Mouse (Mus musculus) limb, embryonic 14.5 days (tissue): ENCODE results near the gene Gm45711. TPM values are rescaled to one million over a fixed set of nuclear protein-coding genes. Genes with fewer than 3 reads are reported as not detected.
"Not testable (repeated sequence)": the region's sequence is repeated elsewhere in the genome, so short reads cannot be mapped to it uniquely, and the experiment has no call there.

ENCODE experiments used
- ATAC-seq: fragments of 200-750 bp; cut with Nextera tagmentation; 2 replicates; pipeline ENCODE4 v1.8.0; 2017; ENCODE audit warnings: low read depth, moderate number of reproducible peaks, moderate TSS enrichment; ENCODE audit not compliant: low FRiP score
- DNase-seq: peaks from one replicate; pipeline ENCODE4 v3.0.0-alpha.2; 2015; ENCODE audit warnings: low spot score
- H3K27ac ChIP-seq: fragments of 300-500 bp; sonication (generic); replicated peaks from 2 replicates; pipeline ENCODE4 v1.5.1; 2014; ENCODE audit warnings: low read depth, mild to moderate bottlenecking, low read length, moderate library complexity, mixed read lengths
- H3K27me3 ChIP-seq: fragments of 300-500 bp; sonication (generic); 2 replicates; pipeline ENCODE4 v1.6.1; 2014; ENCODE audit warnings: low read length, mixed read lengths; ENCODE audit not compliant: control insufficient read depth, insufficient read depth
- H3K36me3 ChIP-seq: fragments of 300-500 bp; sonication (generic); 2 replicates; pipeline ENCODE4 v1.6.1; 2014; ENCODE audit warnings: mild to moderate bottlenecking, low read length, moderate library complexity, mixed read lengths; ENCODE audit not compliant: control insufficient read depth, insufficient read depth
- H3K4me1 ChIP-seq: fragments of 300-500 bp; sonication (generic); 2 replicates; pipeline ENCODE4 v1.6.1; 2014; ENCODE audit warnings: antibody characterized with exemption, low read length, mixed read lengths; ENCODE audit not compliant: control insufficient read depth, insufficient read depth
- H3K4me2 ChIP-seq: fragments of 300-500 bp; sonication (generic); replicated peaks from 2 replicates; pipeline ENCODE4 v1.6.1; 2014; ENCODE audit warnings: low read depth, mild to moderate bottlenecking, low read length, moderate library complexity; ENCODE audit not compliant: severe bottlenecking
- H3K4me3 ChIP-seq: fragments of 300-500 bp; sonication (generic); replicated peaks from 2 replicates; pipeline ENCODE4 v1.5.1; 2014; ENCODE audit warnings: low read length
- H3K9ac ChIP-seq: fragments of 300-500 bp; sonication (generic); 2 replicates; pipeline ENCODE4 v1.6.1; 2014; ENCODE audit warnings: mild to moderate bottlenecking, low read depth, low read length, moderate library complexity; ENCODE audit not compliant: severe bottlenecking
- H3K9me3 ChIP-seq: fragments of 300-500 bp; sonication (generic); 2 replicates; pipeline ENCODE4 v1.6.1; 2016; ENCODE audit warnings: low read length; ENCODE audit not compliant: control insufficient read depth
- POLR2A ChIP-seq: fragments of 200-500 bp; IDR thresholded peaks from 2 replicates; pipeline ENCODE4 v1.8.0; 2012; ENCODE audit warnings: inconsistent platforms, mild to moderate bottlenecking, moderate library complexity, borderline replicate concordance; ENCODE audit not compliant: insufficient read depth, insufficient read length; ENCODE audit errors: extremely low read depth
- WGBS: fragments of 180-500 bp; shearing (Covaris S2); extraction: QIAGEN DNeasy Blood & Tissue Kit; methylation state at CpG from one replicate; pipeline ENCODE4 v1.1.7; 2014; 5-methylcytosine and 5-hydroxymethylcytosine counted together
- polyA plus RNA-seq, 2 experiments: library from polyadenylated mRNA; depleted of rRNA in 1 of 2; stranded (reverse) in 1 of 2; unstranded in 1 of 2; fragments of >200 nt; fragmentation: Nextera tagmentation in 1 of 2; extraction: Ambion mirVana in 1 of 2; gene quantifications; 2 replicates each; pipeline versions ENCODE4 v1.2.1 to v1.2.3; 2012 to 2014

Gm45711 gene
- polyA plus RNA-seq, 2 experiments = not detected

- H3K27ac ChIP-seq = no peak overlapping the region
- TF ChIP-seq POLR2A = no peak
- no peak overlapping the region for H3K4me2 ChIP-seq
- H3K9ac ChIP-seq = no peak overlapping the region
- no peak for DNase-seq
- no peaks in the 10 kb centered on the region for H3K9me3 ChIP-seq
- no peaks in the 10 kb centered on the region for H3K27me3 ChIP-seq
- no peaks in the 10 kb centered on the region for H3K36me3 ChIP-seq
- 90% methylated on average over 1 of the region's 1 CpGs for WGBS
- ATAC-seq = no peak
- peaks cover 3% of the 10 kb centered on the region; the same call in 1 of the 2 replicates for H3K4me1 ChIP-seq
- H3K4me3 ChIP-seq = no peak overlapping the region
Observed at GRCm38 (mm10) chr8:104336806-104337205, 26.9 kb upstream of the Gm45711 start.

DNA sequence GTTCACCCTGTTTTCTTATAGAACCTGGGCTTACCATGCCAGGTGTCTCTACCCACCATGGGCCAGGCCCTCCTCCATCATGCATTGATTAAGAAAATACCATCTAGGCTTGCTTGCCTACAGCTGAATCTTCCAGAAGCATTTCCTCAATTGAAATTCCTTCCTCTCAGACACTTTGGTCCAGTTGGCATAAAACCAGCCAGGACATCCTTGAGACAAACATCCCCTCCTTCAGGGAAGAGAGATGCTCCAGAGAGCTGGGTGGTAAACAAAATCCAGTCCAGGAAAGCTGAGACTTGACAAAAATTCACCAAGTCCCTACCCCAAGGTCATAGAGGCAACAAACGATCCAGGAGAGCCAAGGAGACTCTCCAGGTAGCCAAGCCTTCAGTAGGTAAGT, 24.3 kb upstream of the Gm45711 start:
- no peak overlapping the region for H3K27ac ChIP-seq
- H3K4me3 ChIP-seq = no peak overlapping the region
- H3K9me3 ChIP-seq = no peaks in the 10 kb centered on the region
- H3K4me1 ChIP-seq = no peaks in the 10 kb centered on the region
- no peaks in the 10 kb centered on the region for H3K27me3 ChIP-seq
- no peak overlapping the region for H3K9ac ChIP-seq
- WGBS = 65% methylated on average over 1 of the region's 1 CpGs
- TF ChIP-seq POLR2A = no peak
- H3K4me2 ChIP-seq = no peak overlapping the region
- no peak for DNase-seq
- H3K36me3 ChIP-seq = no peaks in the 10 kb centered on the region
- no peak for ATAC-seq

DNA sequence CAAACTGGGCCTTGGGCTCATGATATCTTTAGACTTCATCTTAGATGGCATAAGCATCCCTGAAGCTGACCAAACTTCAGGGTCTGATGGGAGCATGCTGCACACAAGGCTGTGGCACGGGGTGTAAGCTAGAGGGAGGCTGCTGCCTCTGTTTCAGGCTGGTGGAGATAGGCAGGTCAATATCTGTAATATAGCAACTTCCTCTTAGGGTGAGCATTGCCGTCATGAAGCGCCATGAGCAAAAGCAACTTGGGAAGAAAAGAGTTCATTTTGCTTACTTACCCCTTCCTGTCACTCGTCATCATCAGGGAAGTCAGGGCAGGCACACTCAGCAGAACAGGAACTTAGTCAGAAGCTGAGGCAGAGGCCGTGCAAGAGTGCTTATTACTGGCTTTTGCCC, 23.9 kb upstream of the Gm45711 start:
- no peak overlapping the region for H3K4me3 ChIP-seq
- 66% methylated on average over 5 of the region's 5 CpGs for WGBS

DNA sequence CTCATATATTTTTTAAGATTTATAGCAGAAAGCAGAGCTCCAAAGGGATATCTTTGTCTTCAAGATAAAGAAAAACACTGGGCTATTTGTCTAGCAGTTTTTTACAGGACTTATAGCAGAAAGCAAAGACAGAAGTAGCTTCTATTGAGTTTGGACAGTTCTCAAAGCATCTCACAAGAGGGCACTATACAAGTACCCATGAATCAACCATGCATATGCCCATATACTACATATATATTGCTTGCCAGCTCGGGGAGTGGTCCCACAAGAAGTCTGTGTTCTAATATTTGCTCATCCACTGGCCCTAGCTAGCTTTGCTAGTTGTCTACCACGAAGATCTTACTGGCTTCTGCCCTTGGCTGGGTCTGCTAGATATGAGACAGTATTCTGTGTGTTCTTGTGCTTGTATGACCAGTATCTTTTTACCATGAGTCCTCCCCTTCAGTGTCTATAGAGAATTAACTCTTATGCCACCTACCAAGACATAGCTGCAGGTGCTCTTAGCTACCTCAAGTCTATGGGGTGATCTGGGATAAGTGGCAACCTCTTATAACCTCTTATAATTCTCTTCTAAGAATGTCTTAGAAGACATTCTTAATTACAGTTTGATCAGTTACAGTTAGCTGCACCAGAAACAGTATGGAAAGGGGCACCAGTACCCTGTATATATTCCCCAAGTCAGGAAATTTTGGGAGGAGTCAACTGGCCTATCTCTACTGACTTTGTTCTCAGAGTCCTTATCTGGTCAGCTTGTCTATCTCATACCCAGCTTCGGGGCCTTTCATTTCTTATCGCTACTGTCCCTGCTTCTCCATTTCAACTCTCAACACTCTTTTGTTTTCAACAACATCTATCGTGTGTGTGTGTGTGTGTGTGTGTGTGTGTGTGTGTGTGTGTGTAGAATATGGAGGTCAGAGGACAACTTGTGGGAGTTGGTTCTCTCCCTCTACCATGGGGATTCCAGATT, 23.1 kb upstream of the Gm45711 start:
- Histone ChIP-seq H3K9me3 (no peaks in the 10 kb centered on the region), H3K27me3 (no peaks in the 10 kb centered on the region), H3K9ac (no peak overlapping the region), H3K27ac (no peak overlapping the region), H3K4me2 (no peak overlapping the region), H3K4me1 (no peaks in the 10 kb centered on the region), H3K4me3 (no peak overlapping the region), H3K36me3 (no peaks in the 10 kb centered on the region)
- WGBS = 76% methylated on average over 5 of the region's 5 CpGs
- no peak for TF ChIP-seq POLR2A
- DNase-seq (no peak), ATAC-seq (no peak)

More for the DNA sequence above, 23.9 kb upstream of the Gm45711 start:
- TF ChIP-seq POLR2A = no peak
- H3K9me3 ChIP-seq = no peaks in the 10 kb centered on the region
- no peak overlapping the region for H3K9ac ChIP-seq
- DNase-seq = no peak
- H3K27me3 ChIP-seq = no peaks in the 10 kb centered on the region
- H3K4me1 ChIP-seq = no peaks in the 10 kb centered on the region
- H3K4me2 ChIP-seq = no peak overlapping the region
- ATAC-seq = no peak
- H3K27ac ChIP-seq = no peak overlapping the region
- H3K36me3 ChIP-seq = no peaks in the 10 kb centered on the region

DNA sequence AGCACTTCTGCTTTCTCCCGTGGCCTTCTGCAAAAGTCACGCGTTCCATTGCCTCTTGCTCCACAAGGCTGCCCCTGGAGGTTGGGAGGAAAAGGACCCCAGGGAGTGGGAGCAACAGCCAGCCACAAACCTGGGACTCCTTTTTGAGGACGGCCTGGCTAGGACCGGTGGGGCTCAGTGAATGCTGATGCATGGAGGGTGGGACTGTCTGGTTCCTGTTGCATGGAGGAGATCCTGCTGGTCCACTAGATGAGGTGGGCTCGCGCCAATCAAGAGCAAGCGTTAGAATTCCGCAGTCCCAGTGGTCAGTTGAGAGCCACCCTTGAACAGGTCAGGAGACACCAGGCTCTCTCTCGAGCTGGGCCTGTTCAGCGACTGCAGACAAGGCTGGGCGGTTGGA, 12.0 kb upstream of the Gm45711 start, which contains the start of gene Cmtm2b:
Cmtm2b (plus strand) TSS at position 301 of the 400 bp plus-strand sequence.
- not testable (repeated sequence) for H3K9me3 ChIP-seq, H3K4me3 ChIP-seq, ATAC-seq, H3K9ac ChIP-seq, H3K27me3 ChIP-seq, H3K4me1 ChIP-seq, H3K27ac ChIP-seq, H3K36me3 ChIP-seq, DNase-seq, H3K4me2 ChIP-seq
- WGBS = 83% methylated on average over 10 of the region's 12 CpGs

- DNase-seq, H3K27ac ChIP-seq, H3K4me1 ChIP-seq, H3K36me3 ChIP-seq, H3K4me2 ChIP-seq, H3K4me3 ChIP-seq, H3K27me3 ChIP-seq, H3K9ac ChIP-seq, H3K9me3 ChIP-seq, ATAC-seq: not testable (repeated sequence)
- WGBS = 82% methylated on average over 7 of the region's 11 CpGs
Observed at GRCm38 (mm10) chr8:104321267-104321666, 11.4 kb upstream of the Gm45711 start, which contains the start of gene Gm11020. Gm11020 (plus strand) TSS chr8:104321567.
